Mouse (Mus musculus) gastrocnemius, postnatal 10 days (tissue): ENCODE data around the gene Olfr792. TPM values are rescaled to one million over a fixed set of nuclear protein-coding genes. Genes with fewer than 3 reads are reported as not detected.

Source experiments
- DNase-seq: peaks from one replicate; pipeline ENCODE4 v3.0.0; 2021; ENCODE audit warnings: mixed read lengths
- long read RNA-seq, 2 experiments: library from polyadenylated mRNA; stranded (forward); transcript quantifications; one replicate each; pipeline ENCODE4 v2.0.0; 2021
- microRNA-seq, 2 experiments: library from miRNA; unstranded; fragments of <30 nt; microRNA quantifications; one replicate each; pipeline ENCODE4 v1.2.0; 2021
- total RNA-seq, 2 experiments: library from RNA; stranded (reverse); gene quantifications; 2 replicates each; pipeline ENCODE4 v1.2.3; 2021

Gene Olfr792
- not detected for total RNA-seq
- long read RNA-seq, experiment 1, result 0 reads
- long read RNA-seq, experiment 2, result 0 reads

DNA sequence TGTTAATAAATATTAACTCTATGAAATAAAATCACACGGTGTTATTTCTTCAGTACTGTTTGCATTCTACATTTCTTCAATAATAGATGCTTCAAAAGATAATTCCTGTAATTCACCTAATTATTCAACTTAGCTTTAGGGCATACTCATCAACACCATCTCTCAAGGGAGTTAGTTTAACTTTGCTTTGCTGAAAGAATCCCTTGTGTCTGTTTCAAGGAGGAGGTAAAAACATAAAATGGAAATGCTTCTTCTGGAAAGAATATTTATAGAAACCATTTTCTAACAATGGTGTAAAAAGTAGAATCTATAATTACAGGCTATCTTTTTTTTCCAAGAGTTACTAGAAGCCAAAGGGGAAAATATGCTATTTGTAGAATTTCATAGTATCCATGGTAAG, at the start of gene Olfr792:
Gene Olfr792, plus strand, starts transcription at position 301 of the 400 bp plus-strand sequence.
- no peak for DNase-seq

DNA sequence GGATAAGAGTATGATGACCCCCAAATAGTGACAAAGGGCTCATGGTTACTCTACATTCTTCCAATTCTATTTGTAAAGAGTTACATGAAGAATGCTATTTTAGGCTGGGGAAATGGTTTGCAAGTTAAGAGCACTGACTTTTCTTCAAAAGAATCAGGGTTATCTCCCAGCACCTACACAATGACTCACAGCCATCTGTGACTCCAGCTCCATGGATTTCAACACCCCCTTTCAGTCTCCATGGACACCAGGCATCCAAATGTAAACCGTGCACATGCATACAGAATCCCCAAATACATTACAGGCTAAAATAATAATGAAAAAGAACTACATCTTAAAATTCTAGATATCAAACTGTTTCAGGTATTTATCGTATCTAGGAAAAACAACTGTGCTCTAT, 48.9 kb upstream of the Olfr792 start:
- DNase-seq, result no peak

GRCm38 (mm10) chr10:129498192-129498591, 40.8 kb upstream of the Olfr792 start, which contains the start of gene Olfr790:
TSS of gene Olfr790 (plus strand) at chr10:129498492.
- no peak for DNase-seq

DNA sequence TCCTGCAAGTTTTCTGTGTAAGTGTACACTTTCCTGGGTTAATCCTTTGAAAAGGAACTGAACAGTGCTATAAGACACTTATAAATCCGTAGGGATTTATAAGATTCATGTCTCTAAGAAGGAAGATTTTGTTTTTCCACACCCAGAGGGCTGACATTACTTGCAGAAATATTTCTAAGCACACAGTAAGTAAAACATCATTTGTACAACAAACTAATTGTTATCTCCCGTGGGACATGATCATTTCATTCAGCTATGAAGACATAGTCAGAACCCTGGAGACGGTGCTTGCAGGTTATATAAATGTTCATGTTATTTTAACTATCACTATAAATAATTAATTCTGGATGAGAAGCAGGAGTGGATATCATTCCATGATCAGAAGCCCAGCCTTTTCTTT, 17.5 kb upstream of the Olfr792 start, which contains the start of gene Olfr791:
Gene Olfr791, plus strand, starts transcription at position 301 of the 400 bp plus-strand sequence.
- DNase-seq, result no peak

GRCm38 (mm10) chr10:129549354-129549753, 10.4 kb downstream of the Olfr792 start:
- no peak for DNase-seq

GRCm38 (mm10) chr10:129567355-129567754, 28.4 kb downstream of the Olfr792 start, which contains the start of gene Olfr794:
TSS of gene Olfr794 (plus strand) at chr10:129567655.
- DNase-seq, result no peak

GRCm38 (mm10) chr10:129577066-129577465, 38.1 kb downstream of the Olfr792 start:
- no peak for DNase-seq

Small RNA genes within 50 kb of the gene (microRNA-seq; reads per million reads assigned to microRNA genes)
- 0 reads per million in 2 experiments for gene Gm23252

Other genes starting within 250 kb of the Olfr792 start
- gene Olfr780, start 221.0 kb upstream of the Olfr792 start, total RNA-seq, result not detected
- not detected for gene Olfr781, start 210.3 kb upstream of the Olfr792 start, total RNA-seq
- not detected for gene Olfr782, start 190.3 kb upstream of the Olfr792 start, total RNA-seq
- not detected for gene Olfr784, start 155.1 kb upstream of the Olfr792 start, total RNA-seq
- gene Olfr785, start 133.7 kb upstream of the Olfr792 start, total RNA-seq, result not detected
- not detected for gene Olfr786, start 111.9 kb upstream of the Olfr792 start, total RNA-seq
- gene Olfr787, start 77.3 kb upstream of the Olfr792 start, total RNA-seq, result not detected
- gene Olfr788, start 68.2 kb upstream of the Olfr792 start, total RNA-seq, result not detected
- not detected for gene Olfr789, start 54.4 kb upstream of the Olfr792 start, total RNA-seq
- not detected for gene Olfr790, start 40.7 kb upstream of the Olfr792 start, total RNA-seq
- gene Olfr791, start 17.4 kb upstream of the Olfr792 start, total RNA-seq, result not detected
- gene Olfr794, start 28.5 kb downstream of the Olfr792 start, total RNA-seq, result not detected
- gene Olfr796, start 73.4 kb downstream of the Olfr792 start, total RNA-seq, result not detected
- gene Olfr798, start 88.8 kb downstream of the Olfr792 start, total RNA-seq, result not detected
- gene Olfr799, start 98.3 kb downstream of the Olfr792 start, total RNA-seq, result not detected
- gene Olfr800, start 118.5 kb downstream of the Olfr792 start, total RNA-seq, result not detected
- not detected for gene Olfr801, start 134.7 kb downstream of the Olfr792 start, total RNA-seq
- gene Olfr802, start 149.0 kb downstream of the Olfr792 start, total RNA-seq, result not detected
- not detected for gene Olfr803, start 155.1 kb downstream of the Olfr792 start, total RNA-seq
- not detected for gene Olfr804, start 164.0 kb downstream of the Olfr792 start, total RNA-seq
- not detected for gene Olfr805, start 190.2 kb downstream of the Olfr792 start, total RNA-seq
- gene Olfr806, start 202.8 kb downstream of the Olfr792 start, total RNA-seq, result not detected
- gene Olfr807, start 218.6 kb downstream of the Olfr792 start, total RNA-seq, result not detected
- gene Olfr808, start 226.3 kb downstream of the Olfr792 start, total RNA-seq, result not detected
- gene Olfr809, start 235.5 kb downstream of the Olfr792 start, total RNA-seq, result not detected